11 mouse cellular contexts compared by ENCODE assay signal in genomic region chr17:30053463-30053862, GRCm38 (mm10). TPM values are rescaled to one million over a fixed set of nuclear protein-coding genes. Genes with fewer than 3 reads are reported as not detected.
DNase-seq lines count a peak whose midpoint lies in the region; ATAC-seq and TF ChIP-seq lines count a peak whose summit lies in the region.
"Had no signal": no experiment of that assay in that cellular context is flagged by ENCODE, and none has a peak within 500 bp of the region (broad histone marks: within the 10 kb centered on the region; RNA-seq: fewer than 3 reads in every experiment).

No protein-coding gene starts in this region.

- TF ChIP-seq EP300 in lung, postnatal 0 days (IDR thresholded peaks at IDR 0.05), result no peak

- H3K9me3 ChIP-seq in lung, postnatal 0 days (ENCODE audit: low read length), result no peaks in the 10 kb centered on the region
- H3K9me3 ChIP-seq: forebrain, embryonic 13.5 days had no signal

- ATAC-seq in lung, postnatal 0 days, result no peak
- ATAC-seq: forebrain, embryonic 13.5 days; hindbrain, postnatal 0 days had no signal

- peaks cover 4% of the 10 kb centered on the region; the same call in 1 of the 2 replicates for H3K4me1 ChIP-seq in lung, postnatal 0 days (ENCODE audit: insufficient read depth, low read depth, low read length)

- no peaks in the 10 kb centered on the region for H3K36me3 ChIP-seq in lung, postnatal 0 days (ENCODE audit: insufficient read depth, low read length)

- intact Hi-C loops in heart, postnatal 10 days (cut with DNase I), result no loop called here

- no peak overlapping the region for H3K9ac ChIP-seq in lung, postnatal 0 days (replicated peaks; ENCODE audit: low read depth)
- H3K9ac ChIP-seq: forebrain, embryonic 13.5 days had no signal

- no peak for TF ChIP-seq CTCF in lung, postnatal 0 days (IDR thresholded peaks at IDR 0.05)

- 61% methylated on average over 9 of the region's 9 CpGs for WGBS in lung, postnatal 0 days

- H3K27me3 ChIP-seq in lung, postnatal 0 days (replicated peaks; ENCODE audit: insufficient read depth, low read length), result no peaks in the 10 kb centered on the region
- H3K27me3 ChIP-seq: forebrain, embryonic 13.5 days had no signal

- DNase-seq in kidney, postnatal 10 days, result peak; percentile 37
- DNase-seq in kidney, postnatal 14 days, result no peak
- DNase-seq in lung, postnatal 0 days (ENCODE audit: low spot score), result peak; percentile 29
- no peak for DNase-seq in lung, postnatal 25 days (ENCODE audit: low spot score)
- peak; percentile 43 to 50 for DNase-seq in heart, postnatal 10 days
- DNase-seq in right cerebral cortex, postnatal 25 days, result peak; percentile 35
- DNase-seq in adrenal gland, postnatal 10 days, result no peak
- DNase-seq: cerebellum, adult 8-10 months; thymus, adult 2 months had no signal

- no peak overlapping the region for H3K4me2 ChIP-seq in lung, postnatal 0 days (replicated peaks; ENCODE audit: low read depth, low read length)
- H3K4me2 ChIP-seq: forebrain, embryonic 13.5 days had no signal

- no peak overlapping the region for H3K4me3 ChIP-seq in lung, postnatal 0 days (ENCODE audit: low read depth, low read length)
- H3K4me3 ChIP-seq: forebrain, embryonic 13.5 days had no signal

- H3K27ac ChIP-seq in lung, postnatal 0 days (ENCODE audit: low read length), result no peak overlapping the region
- H3K27ac ChIP-seq: forebrain, embryonic 13.5 days; hindbrain, postnatal 0 days had no signal

RNA-seq across cellular contexts. Expression of gene Zfand3, which starts 48.9 kb away (rescaled TPM):
- polyA plus RNA-seq in lung, postnatal 0 days (2015; fragmentation: Nextera tagmentation; extraction: Ambion mirVana), result 52.1 and 54.6 TPM in 2 replicates
- total RNA-seq in heart, postnatal 10 days (2021), result 100 to 1,000 TPM; 137 to 138 TPM
- total RNA-seq in adrenal gland, postnatal 10 days (2021), result 100 to 1,000 TPM; 110 to 117 TPM

Comparison
In these comparisons a context has a peak if more than half of its experiments do, and no peak if none do; other contexts are left out.
1. DNase-seq: peak in kidney, postnatal 10 days (single experiment), lung, postnatal 0 days (single experiment), heart, postnatal 10 days (2 of 2) and right cerebral cortex, postnatal 25 days (single experiment); none in kidney, postnatal 14 days (single experiment), lung, postnatal 25 days (single experiment) and adrenal gland, postnatal 10 days (single experiment).